Comparison of ENCODE assay signal across 20 mouse cellular contexts in genomic region chr2:142668426-142668825, GRCm38 (mm10).
"Had no signal": no experiment of that assay in that cellular context is flagged by ENCODE, and none has a peak within 500 bp of the region (broad histone marks: within the 10 kb centered on the region; RNA-seq: fewer than 3 reads in every experiment).

No protein-coding gene starts in this region.

- ATAC-seq: forebrain, embryonic 13.5 days; forebrain, embryonic 14.5 days; forebrain, embryonic 15.5 days; forebrain, embryonic 16.5 days; forebrain, postnatal 0 days had no signal

- DNase-seq: cerebellum, adult 2 months; cerebellum, adult 8-10 months; cerebellum, adult 9-11 months; cerebellum, postnatal 10 days; cerebellum, postnatal 14 days; cerebellum, postnatal 25 days; cerebellum, postnatal 36 days; embryo, embryonic 11 days; forebrain, postnatal 0 days; gastrocnemius, adult 2 months; gastrocnemius, postnatal 10 days; gastrocnemius, postnatal 14 days; gastrocnemius, postnatal 25 days; gastrocnemius, postnatal 36 days; heart, adult 18-20 months; heart, adult 2 months had no signal
